Mouse (Mus musculus): Measurements from ENCODE around the gene Cacna1f. TPM values are rescaled to one million over a fixed set of nuclear protein-coding genes. Genes with fewer than 3 reads are reported as not detected.

Cacna1f gene
- polyA plus RNA-seq, 1 experiment from 2014 or later, result 0.49 TPM

DNA sequence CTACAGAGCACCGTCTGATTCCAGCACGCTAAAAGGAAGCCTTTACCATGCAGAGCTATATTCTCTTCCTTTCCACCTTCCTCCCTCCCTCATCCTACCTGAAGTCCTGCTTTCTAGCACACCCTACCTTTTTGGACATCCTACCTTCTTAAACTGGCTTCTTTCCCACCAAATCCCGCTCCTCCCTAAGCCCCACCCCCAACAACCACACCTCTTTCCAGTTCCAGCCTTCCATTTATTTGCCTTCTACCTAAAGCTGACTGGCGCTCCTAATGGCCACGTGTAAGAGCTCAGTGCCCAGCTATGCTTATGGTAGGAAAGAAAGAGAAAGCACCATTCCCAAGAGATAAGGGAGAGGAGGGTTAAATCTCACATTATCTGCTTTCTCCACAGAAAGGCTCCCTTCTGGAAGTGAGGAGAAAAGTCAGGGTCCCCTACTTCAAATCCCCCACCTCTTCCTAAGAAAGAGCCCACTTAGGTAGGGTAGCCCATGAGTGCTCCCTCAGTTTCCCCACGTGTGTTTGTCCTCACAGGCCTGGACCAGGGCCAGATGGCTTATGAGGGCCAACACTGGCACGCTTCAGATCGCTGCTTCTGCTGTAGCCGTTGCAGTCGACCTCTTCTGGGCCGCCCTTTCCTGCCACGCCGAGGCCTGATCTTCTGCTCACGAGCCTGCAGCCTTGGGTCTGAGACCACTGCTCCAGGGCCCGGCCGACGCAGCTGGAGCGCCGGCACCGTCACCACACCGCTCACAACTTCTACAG is 59.0 kb downstream of the Cacna1f start:
- Histone ChIP-seq H3K9ac (ENCODE audit: low read depth, low read length) (no peak overlapping the region), H3K4me3 (ENCODE audit: low read depth, low read length) (no peak overlapping the region), H3K27ac (ENCODE audit: low read length) (no peak overlapping the region), H3K4me2 (ENCODE audit: low read length) (no peak overlapping the region), H3K27me3 (ENCODE audit: control insufficient read depth, insufficient read depth, low read depth, low read length) (no peaks in the 10 kb centered on the region), H3K36me3 (ENCODE audit: control insufficient read depth, insufficient read depth, low read length) (no peaks in the 10 kb centered on the region), H3K9me3 (replicated peaks; ENCODE audit: control insufficient read depth, low read length, poor library complexity, severe bottlenecking) (no peaks in the 10 kb centered on the region), H3K4me1 (ENCODE audit: control insufficient read depth, insufficient read depth, low read length) (no peaks in the 10 kb centered on the region)
- no peak for ATAC-seq
- 76% methylated on average over 21 of the region's 21 CpGs for WGBS

DNA sequence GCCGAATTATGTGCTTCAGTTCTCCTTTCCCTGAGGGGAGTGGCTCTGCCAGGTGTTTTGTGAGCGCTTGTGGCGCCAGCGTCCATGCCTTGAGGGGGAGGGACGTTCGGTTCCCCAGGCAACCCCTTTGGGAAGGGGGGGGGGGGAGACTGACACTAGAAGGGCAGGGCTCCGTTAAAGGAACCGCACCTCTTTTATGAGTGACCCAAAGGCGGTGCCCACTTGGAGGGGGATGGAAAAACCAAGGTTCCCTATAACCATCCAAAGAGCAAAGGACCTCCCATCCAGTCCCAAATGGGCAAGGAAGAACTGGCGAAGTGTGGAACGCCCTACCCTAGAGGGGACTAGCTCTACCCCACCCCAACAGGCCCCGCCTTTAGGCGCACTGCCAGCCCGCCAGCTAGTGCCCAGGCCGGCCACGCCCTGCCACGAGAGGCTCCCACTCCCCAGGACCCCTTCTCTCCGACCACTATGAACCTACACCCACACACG is 63.6 kb downstream of the Cacna1f start:
- no peaks in the 10 kb centered on the region for H3K4me1 ChIP-seq (ENCODE audit: control insufficient read depth, insufficient read depth, low read length)
- 0 out of 2 replicates have a peak overlapping the region, but pooled peaks have one; percentile 20 for H3K9ac ChIP-seq (ENCODE audit: low read depth, low read length)
- no peaks in the 10 kb centered on the region for H3K9me3 ChIP-seq (replicated peaks; ENCODE audit: control insufficient read depth, low read length, poor library complexity, severe bottlenecking)
- H3K4me2 ChIP-seq (ENCODE audit: low read length), result peak overlapping the region; percentile 53
- H3K27ac ChIP-seq (ENCODE audit: low read length), result no peak overlapping the region
- peak overlapping the region; percentile 36 for H3K4me3 ChIP-seq (ENCODE audit: low read depth, low read length)
- WGBS, result 15% methylated on average over 13 of the region's 19 CpGs
- H3K27me3 ChIP-seq (ENCODE audit: control insufficient read depth, insufficient read depth, low read depth, low read length), result no peaks in the 10 kb centered on the region
- peak; percentile 62 for ATAC-seq
- H3K36me3 ChIP-seq (ENCODE audit: control insufficient read depth, insufficient read depth, low read length), result no peaks in the 10 kb centered on the region

DNA sequence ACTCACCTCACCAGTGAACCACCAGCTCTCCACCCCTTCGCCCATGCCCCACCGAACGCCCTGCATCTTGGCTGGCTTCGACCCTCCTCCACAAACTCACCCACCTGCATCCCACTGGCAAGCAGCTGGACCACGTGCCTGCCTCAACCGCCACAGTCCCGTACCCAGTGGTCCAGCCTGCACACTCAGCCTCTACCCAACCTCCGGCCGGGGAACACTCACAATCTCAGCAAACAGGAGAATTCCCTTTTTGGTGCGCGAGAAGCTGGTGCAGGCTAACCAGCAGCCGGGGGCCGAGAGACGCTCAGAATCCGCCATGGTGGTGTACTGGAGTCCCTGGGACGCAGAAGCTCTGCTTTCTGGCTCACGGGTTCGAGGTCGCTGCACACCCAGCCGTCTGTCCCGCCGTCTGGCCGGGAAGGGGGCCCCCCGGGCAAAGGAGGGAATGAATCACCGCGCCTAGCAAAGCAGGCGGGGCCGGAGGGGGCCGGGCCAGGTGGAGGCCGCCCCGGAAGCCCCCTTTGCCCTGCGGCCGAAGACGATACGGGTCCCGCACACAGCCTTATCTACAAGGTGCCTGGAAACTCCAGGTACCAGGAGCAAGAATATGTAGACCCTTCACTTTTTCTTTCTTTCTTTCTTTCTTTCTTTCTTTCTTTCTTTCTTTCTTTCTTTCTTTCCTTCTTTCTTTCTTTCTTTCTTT is 64.2 kb downstream of the Cacna1f start, which contains the start of gene Plp2:
Gene Plp2 (minus strand): TSS at position 470 of the 703 bp plus-strand sequence.
- Histone ChIP-seq H3K9ac (ENCODE audit: low read depth, low read length) (peak within 1 kb of the TSS; percentile 34; the same call in 1 of the 2 replicates), H3K27me3 (ENCODE audit: control insufficient read depth, insufficient read depth, low read depth, low read length) (no peaks in the 10 kb centered on the region), H3K9me3 (replicated peaks; ENCODE audit: control insufficient read depth, low read length, poor library complexity, severe bottlenecking) (no peaks in the 10 kb centered on the region), H3K4me3 (ENCODE audit: low read depth, low read length) (peak within 1 kb of the TSS; percentile 36), H3K4me1 (ENCODE audit: control insufficient read depth, insufficient read depth, low read length) (no peaks in the 10 kb centered on the region), H3K4me2 (ENCODE audit: low read length) (peak within 1 kb of the TSS; percentile 53), H3K36me3 (ENCODE audit: control insufficient read depth, insufficient read depth, low read length) (no peaks in the 10 kb centered on the region), H3K27ac (ENCODE audit: low read length) (no peak within 1 kb of the TSS)
- 18% methylated on average over 33 of the region's 36 CpGs for WGBS
- ATAC-seq, result no peak; the same call in 1 of the 2 replicates

DNA sequence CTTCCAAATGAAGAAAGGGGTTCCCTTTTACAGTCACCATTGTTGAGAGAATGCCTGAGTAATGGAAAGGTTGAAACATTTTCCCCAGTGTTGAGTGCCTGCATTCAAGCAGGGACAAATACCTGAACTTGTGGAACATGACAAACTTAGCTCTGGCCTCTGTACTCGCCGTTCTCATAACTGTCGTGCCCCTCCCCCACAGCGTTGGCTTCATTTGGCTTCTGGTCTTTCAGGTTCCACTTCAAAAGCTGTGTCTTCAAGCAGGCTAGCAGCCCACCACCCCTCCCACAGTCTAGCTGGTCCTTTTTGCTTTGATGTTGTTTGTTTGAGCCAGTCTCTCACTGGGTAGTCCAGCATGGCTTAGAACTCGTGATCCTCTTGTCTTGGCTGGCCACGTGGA is 65.9 kb downstream of the Cacna1f start:
- no peak for ATAC-seq
- Histone ChIP-seq H3K4me1 (ENCODE audit: control insufficient read depth, insufficient read depth, low read length) (no peaks in the 10 kb centered on the region), H3K4me3 (ENCODE audit: low read depth, low read length) (no peak overlapping the region), H3K4me2 (ENCODE audit: low read length) (no peak overlapping the region), H3K27me3 (ENCODE audit: control insufficient read depth, insufficient read depth, low read depth, low read length) (no peaks in the 10 kb centered on the region), H3K9me3 (replicated peaks; ENCODE audit: control insufficient read depth, low read length, poor library complexity, severe bottlenecking) (no peaks in the 10 kb centered on the region), H3K27ac (ENCODE audit: low read length) (no peak overlapping the region), H3K36me3 (ENCODE audit: control insufficient read depth, insufficient read depth, low read length) (no peaks in the 10 kb centered on the region), H3K9ac (ENCODE audit: low read depth, low read length) (no peak overlapping the region)
- 53% methylated on average over 6 of the region's 6 CpGs for WGBS

DNA sequence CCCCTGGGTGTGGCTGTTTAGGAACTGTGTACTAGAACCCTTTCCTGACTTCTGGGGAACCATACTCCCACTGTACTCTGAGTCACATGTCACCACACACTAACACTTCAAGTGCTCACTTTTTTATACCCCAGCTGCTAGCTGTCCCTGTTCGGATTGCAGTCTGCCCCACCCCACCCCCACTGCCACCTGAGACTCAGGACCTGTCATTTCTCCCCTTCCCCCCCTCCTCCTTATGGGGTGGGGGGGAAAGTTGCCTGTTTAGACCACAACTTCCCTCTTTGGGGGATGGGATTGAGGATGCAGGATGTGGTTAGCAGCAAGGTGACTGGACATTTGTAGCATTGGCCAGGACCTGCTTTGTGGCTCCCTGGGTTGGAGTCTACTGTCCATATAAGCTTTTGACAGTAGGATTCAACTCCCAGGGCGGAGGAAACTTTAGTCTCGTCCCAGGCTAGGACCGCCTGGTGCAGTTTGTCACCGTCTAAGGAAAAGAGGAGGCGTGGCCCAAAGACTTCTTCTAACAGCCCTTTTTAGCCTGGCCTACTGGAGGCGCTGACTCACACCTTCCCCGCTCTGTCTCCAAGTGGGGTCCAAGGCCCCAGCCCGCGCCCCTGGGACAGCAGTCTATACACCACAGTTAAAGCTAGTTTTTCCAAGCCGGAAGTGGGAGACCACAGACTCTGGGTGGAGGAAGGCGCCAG is 66.8 kb downstream of the Cacna1f start:
- no peak for ATAC-seq
- Histone ChIP-seq H3K4me3 (ENCODE audit: low read depth, low read length) (no peak overlapping the region), H3K9ac (ENCODE audit: low read depth, low read length) (no peak overlapping the region), H3K4me1 (ENCODE audit: control insufficient read depth, insufficient read depth, low read length) (no peaks in the 10 kb centered on the region), H3K36me3 (ENCODE audit: control insufficient read depth, insufficient read depth, low read length) (no peaks in the 10 kb centered on the region), H3K27me3 (ENCODE audit: control insufficient read depth, insufficient read depth, low read depth, low read length) (no peaks in the 10 kb centered on the region), H3K4me2 (ENCODE audit: low read length) (no peak overlapping the region; the same call in 1 of the 2 replicates), H3K9me3 (replicated peaks; ENCODE audit: control insufficient read depth, low read length, poor library complexity, severe bottlenecking) (no peaks in the 10 kb centered on the region), H3K27ac (ENCODE audit: low read length) (no peak overlapping the region)
- 47% methylated on average over 12 of the region's 12 CpGs for WGBS

DNA sequence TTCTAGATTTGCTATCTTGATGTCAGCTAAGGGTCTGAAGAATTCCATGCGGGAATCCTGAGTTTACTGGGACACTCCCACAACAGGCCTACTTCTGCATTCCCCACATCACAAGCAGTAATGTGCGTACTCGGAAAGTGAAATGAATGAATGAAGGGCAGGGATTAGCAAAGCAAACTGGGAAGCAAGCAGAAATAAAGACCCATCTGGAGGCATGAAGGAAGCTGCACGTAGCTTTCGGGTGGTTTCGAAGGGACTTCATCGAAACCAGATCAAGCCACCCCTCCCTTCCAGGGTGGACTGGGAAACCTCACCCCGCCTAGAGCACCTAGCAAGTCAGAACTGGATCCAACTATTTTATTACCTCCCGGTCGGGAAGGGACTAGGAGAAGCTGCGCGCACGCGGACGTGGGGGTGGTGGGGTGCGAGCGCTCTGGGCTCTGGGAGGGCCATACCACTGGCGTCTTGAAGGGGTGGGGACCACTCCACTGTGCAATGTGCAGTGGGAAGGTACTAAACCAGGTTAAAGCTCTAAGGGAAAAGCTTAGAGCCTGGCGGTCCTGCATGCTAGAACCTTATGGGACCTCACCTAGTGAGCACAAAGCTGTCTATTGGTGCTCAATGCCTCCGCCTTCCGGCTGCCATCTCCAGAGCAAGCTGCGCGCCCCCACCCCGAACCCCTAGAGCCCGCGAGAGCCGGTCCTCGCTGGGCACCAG is 67.6 kb downstream of the Cacna1f start:
- ATAC-seq, result peak; percentile 26; the same call in 1 of the 2 replicates
- Histone ChIP-seq H3K27ac (ENCODE audit: low read length) (no peak overlapping the region), H3K4me1 (ENCODE audit: control insufficient read depth, insufficient read depth, low read length) (no peaks in the 10 kb centered on the region), H3K36me3 (ENCODE audit: control insufficient read depth, insufficient read depth, low read length) (no peaks in the 10 kb centered on the region), H3K27me3 (ENCODE audit: control insufficient read depth, insufficient read depth, low read depth, low read length) (no peaks in the 10 kb centered on the region), H3K9ac (ENCODE audit: low read depth, low read length) (peak overlapping the region; percentile 44; the same call in 1 of the 2 replicates), H3K4me2 (ENCODE audit: low read length) (peak overlapping the region; percentile 49), H3K9me3 (replicated peaks; ENCODE audit: control insufficient read depth, low read length, poor library complexity, severe bottlenecking) (no peaks in the 10 kb centered on the region), H3K4me3 (ENCODE audit: low read depth, low read length) (peak overlapping the region; percentile 27)
- 30% methylated on average over 28 of the region's 28 CpGs for WGBS

DNA sequence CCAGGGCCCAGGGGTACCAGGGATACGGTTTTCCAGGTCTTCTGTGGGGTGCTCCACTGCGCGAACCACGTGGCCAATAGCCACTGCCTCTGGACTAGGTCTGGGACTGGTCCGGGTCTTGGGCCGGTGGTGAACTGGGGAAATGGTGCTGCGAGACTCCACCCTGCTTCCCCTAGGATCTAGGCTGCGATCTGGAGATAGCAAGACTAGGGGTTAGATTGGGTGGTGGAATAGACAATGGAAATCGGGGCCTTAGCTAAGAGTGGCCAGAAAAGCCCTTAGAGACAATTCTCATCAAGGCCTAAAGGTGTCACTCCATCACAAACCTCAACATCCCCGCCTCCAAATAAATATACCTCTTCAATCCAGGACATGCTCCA is 68.1 kb downstream of the Cacna1f start:
- peak overlapping the region; percentile 44; the same call in 1 of the 2 replicates for H3K9ac ChIP-seq (ENCODE audit: low read depth, low read length)
- 37% methylated on average over 10 of the region's 10 CpGs for WGBS
- no peaks in the 10 kb centered on the region for H3K4me1 ChIP-seq (ENCODE audit: control insufficient read depth, insufficient read depth, low read length)
- H3K27me3 ChIP-seq (ENCODE audit: control insufficient read depth, insufficient read depth, low read depth, low read length), result no peaks in the 10 kb centered on the region
- peak overlapping the region; percentile 49 for H3K4me2 ChIP-seq (ENCODE audit: low read length)
- ATAC-seq, result peak; percentile 16; the same call in 1 of the 2 replicates
- H3K27ac ChIP-seq (ENCODE audit: low read length), result no peak overlapping the region
- no peaks in the 10 kb centered on the region for H3K36me3 ChIP-seq (ENCODE audit: control insufficient read depth, insufficient read depth, low read length)
- H3K9me3 ChIP-seq (replicated peaks; ENCODE audit: control insufficient read depth, low read length, poor library complexity, severe bottlenecking), result no peaks in the 10 kb centered on the region
- H3K4me3 ChIP-seq (ENCODE audit: low read depth, low read length), result peak overlapping the region; percentile 27

DNA sequence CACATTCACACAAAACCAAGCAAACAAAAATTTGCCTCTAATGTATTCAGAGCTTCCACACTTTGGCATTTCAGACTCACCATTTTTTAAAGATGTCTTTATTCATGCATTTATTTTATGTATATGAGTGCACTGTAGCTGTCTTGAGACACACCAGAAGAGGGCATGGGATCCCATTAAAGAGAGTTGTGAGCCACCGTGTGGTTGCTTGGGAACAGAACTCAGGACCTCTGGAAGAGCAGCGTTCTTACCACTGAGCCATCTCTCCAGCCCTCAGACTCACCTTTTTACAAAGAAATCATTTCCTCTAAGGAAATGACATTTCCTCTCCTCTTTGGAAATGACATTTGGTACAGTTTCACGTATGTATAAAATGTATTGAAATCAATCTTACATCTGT is 72.1 kb downstream of the Cacna1f start:
- no peaks in the 10 kb centered on the region for H3K27me3 ChIP-seq (ENCODE audit: control insufficient read depth, insufficient read depth, low read depth, low read length)
- H3K9me3 ChIP-seq (replicated peaks; ENCODE audit: control insufficient read depth, low read length, poor library complexity, severe bottlenecking), result no peaks in the 10 kb centered on the region
- H3K36me3 ChIP-seq (ENCODE audit: control insufficient read depth, insufficient read depth, low read length), result no peaks in the 10 kb centered on the region
- H3K9ac ChIP-seq (ENCODE audit: low read depth, low read length), result no peak overlapping the region
- ATAC-seq, result no peak
- no peaks in the 10 kb centered on the region for H3K4me1 ChIP-seq (ENCODE audit: control insufficient read depth, insufficient read depth, low read length)
- H3K4me2 ChIP-seq (ENCODE audit: low read length), result no peak overlapping the region
- no peak overlapping the region for H3K4me3 ChIP-seq (ENCODE audit: low read depth, low read length)
- H3K27ac ChIP-seq (ENCODE audit: low read length), result no peak overlapping the region
- 46% methylated on average over 3 of the region's 3 CpGs for WGBS

All from midbrain, embryonic 16.5 days (tissue).